Mouse (Mus musculus) C2C12 (cell line): ENCODE measurements at regions not wholly inside any gene's neighbourhood (a gene's known extent, or its start where the extent isn't known, plus 50 kb on each side); places are given as distances from the start of the nearest gene placed in this dataset.

Experiments
- CEBPB ChIP-seq: IDR thresholded peaks from one replicate; pipeline ENCODE4 v1.6.1; 2011; ENCODE audit warnings: low read depth, mild to moderate bottlenecking, control low read depth, moderate library complexity
- CTCF ChIP-seq: IDR thresholded peaks from one replicate; pipeline ENCODE4 v1.5.1; 2011; ENCODE audit not compliant: control insufficient read depth, insufficient read depth, insufficient read length
- FOSL1 ChIP-seq: IDR thresholded peaks from one replicate; pipeline ENCODE4 v1.8.0; 2011; ENCODE audit warnings: mild to moderate bottlenecking, low read length; ENCODE audit not compliant: poor library complexity, insufficient read depth, severe bottlenecking
- MAX ChIP-seq: IDR thresholded peaks from one replicate; pipeline ENCODE4 v1.6.1; 2011; ENCODE audit warnings: mild to moderate bottlenecking, control low read depth
- MYOD1 ChIP-seq: IDR thresholded peaks from one replicate; pipeline ENCODE4 v1.6.1; 2011; ENCODE audit warnings: low read depth; ENCODE audit not compliant: control insufficient read depth, insufficient read length
- MYOG ChIP-seq: IDR thresholded peaks from one replicate; pipeline ENCODE4 v1.6.1; 2011; ENCODE audit not compliant: control insufficient read depth, insufficient read length; ENCODE audit errors: extremely low read depth
- USF1 ChIP-seq: IDR thresholded peaks from one replicate; pipeline ENCODE4 v1.6.1; 2011; ENCODE audit warnings: low read depth, mild to moderate bottlenecking, control low read depth, moderate library complexity

DNA sequence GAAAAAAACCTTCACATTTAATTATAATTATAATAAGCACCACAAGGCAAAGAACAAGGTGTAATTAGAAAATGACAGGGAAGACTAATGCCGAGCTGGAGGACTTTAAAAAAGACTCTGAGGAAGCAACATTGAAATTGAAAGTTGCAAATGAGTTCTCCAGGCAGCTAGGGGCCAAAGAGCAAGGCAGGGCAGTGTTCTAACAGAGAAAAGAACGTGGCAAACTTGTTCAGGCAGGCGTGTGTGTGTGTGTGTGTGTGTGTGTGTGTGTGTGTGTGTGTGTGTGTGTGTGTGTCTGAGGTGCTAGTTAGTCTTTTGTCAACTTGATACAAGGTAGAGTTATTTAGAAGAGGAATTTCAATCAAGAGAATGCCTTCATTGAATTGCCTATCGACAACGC is 60.0 kb upstream of the Hmcn1 start:
- TF ChIP-seq USF1 (no peak), CTCF (no peak), MAX (no peak), MYOD1 (no peak), CEBPB (no peak), FOSL1 (no peak), MYOG (no peak)
